Mouse (Mus musculus) C2C12 (cell line): ENCODE results near the gene Unc45b. TPM values are rescaled to one million over a fixed set of nuclear protein-coding genes. Genes with fewer than 3 reads are reported as not detected.

Experiments
- H3K27me3 ChIP-seq: one replicate; pipeline ENCODE4 v1.6.1; 2011; ENCODE audit not compliant: control insufficient read depth, insufficient read depth, insufficient read length
- H3K36me3 ChIP-seq: one replicate; pipeline ENCODE4 v1.6.1; 2011; ENCODE audit not compliant: control insufficient read depth, insufficient read depth
- H3K4me3 ChIP-seq: one replicate; pipeline ENCODE4 v1.5.1; 2011; ENCODE audit warnings: mild to moderate bottlenecking, control low read depth; ENCODE audit not compliant: poor library complexity, insufficient read depth, severe bottlenecking
- H3K79me2 ChIP-seq: one replicate; pipeline ENCODE4 v1.6.1; 2011; ENCODE audit not compliant: control insufficient read depth, insufficient read depth
- H3K79me3 ChIP-seq: one replicate; pipeline ENCODE4 v1.6.1; 2011; ENCODE audit warnings: low read depth, control low read depth
- H3ac ChIP-seq: one replicate; pipeline ENCODE3; 2011; ENCODE audit warnings: low read depth; ENCODE audit not compliant: control insufficient read depth, insufficient read length
- CEBPB ChIP-seq: IDR thresholded peaks from one replicate; pipeline ENCODE4 v1.6.1; 2011; ENCODE audit warnings: low read depth, mild to moderate bottlenecking, control low read depth, moderate library complexity
- CTCF ChIP-seq: IDR thresholded peaks from one replicate; pipeline ENCODE4 v1.5.1; 2011; ENCODE audit not compliant: control insufficient read depth, insufficient read depth, insufficient read length
- FOSL1 ChIP-seq: IDR thresholded peaks from one replicate; pipeline ENCODE4 v1.8.0; 2011; ENCODE audit warnings: mild to moderate bottlenecking, low read length; ENCODE audit not compliant: poor library complexity, insufficient read depth, severe bottlenecking
- MAX ChIP-seq: IDR thresholded peaks from one replicate; pipeline ENCODE4 v1.6.1; 2011; ENCODE audit warnings: mild to moderate bottlenecking, control low read depth
- MYOD1 ChIP-seq: IDR thresholded peaks from one replicate; pipeline ENCODE4 v1.6.1; 2011; ENCODE audit warnings: low read depth; ENCODE audit not compliant: control insufficient read depth, insufficient read length
- MYOG ChIP-seq: IDR thresholded peaks from one replicate; pipeline ENCODE4 v1.6.1; 2011; ENCODE audit not compliant: control insufficient read depth, insufficient read length; ENCODE audit errors: extremely low read depth
- USF1 ChIP-seq: IDR thresholded peaks from one replicate; pipeline ENCODE4 v1.6.1; 2011; ENCODE audit warnings: low read depth, mild to moderate bottlenecking, control low read depth, moderate library complexity
- long read RNA-seq, 2 experiments: library from polyadenylated mRNA; unstranded; transcript quantifications; one replicate each; pipeline ENCODE4 v2.0.0; 2019 to 2020
- polyA plus RNA-seq: library from polyadenylated mRNA; unstranded; fragments of >200 nt; fragmentation: generic; extraction: Trizol; gene quantifications from one replicate; pipeline ENCODE4 v1.2.1, GENCODE M21; 2012; ENCODE audit warnings: missing spikeins

Gene Unc45b
- polyA plus RNA-seq = 0.15 TPM
- long read RNA-seq, experiment 1, partial matches to known transcripts = 0 of 3 reads
- long read RNA-seq, experiment 1, other reads (novel, unspliced or antisense) = 1 of 3 reads
- long read RNA-seq, experiment 2 = 0 reads

DNA sequence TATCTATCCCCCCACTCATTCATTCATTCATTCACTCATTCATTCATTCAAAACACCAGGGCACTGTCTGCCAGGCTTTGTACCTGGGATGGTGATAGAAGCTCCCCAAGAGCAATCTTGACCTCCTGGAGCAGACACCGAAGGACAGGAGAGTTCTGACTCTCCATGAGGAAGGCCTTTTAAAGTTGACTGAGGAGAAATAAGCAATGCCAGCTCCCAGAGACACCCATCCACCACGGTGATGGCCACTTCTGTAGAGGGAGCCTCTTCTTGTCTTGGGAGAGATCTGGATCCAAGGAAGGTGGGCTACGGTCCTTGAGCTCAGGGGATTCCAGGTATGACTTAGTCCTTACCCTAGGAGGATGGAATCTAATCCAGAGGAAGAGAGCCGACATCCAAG is at the start of gene Unc45b:
Gene Unc45b (plus strand): TSS at position 301 of the 400 bp plus-strand sequence.
- Histone ChIP-seq H3K4me3 (no peak within 1 kb of the TSS), H3K36me3 (peaks cover 14% of the 10 kb centered on the region), H3K79me2 (peaks cover 16% of the 10 kb centered on the region), H3K79me3 (peaks cover 7% of the 10 kb centered on the region), H3K27me3 (peaks cover 4% of the 10 kb centered on the region), H3ac (no peak within 1 kb of the TSS)
- no peak for TF ChIP-seq MYOG
- no peak for TF ChIP-seq USF1
- no peak for TF ChIP-seq FOSL1
- no peak for TF ChIP-seq MAX
- no peak for TF ChIP-seq CEBPB
- no peak for TF ChIP-seq MYOD1
- TF ChIP-seq CTCF = no peak

- Histone ChIP-seq H3K27me3 (no peaks in the 10 kb centered on the region), H3K79me3 (no peaks in the 10 kb centered on the region), H3K4me3 (no peak overlapping the region), H3K36me3 (no peaks in the 10 kb centered on the region), H3ac (no peak overlapping the region), H3K79me2 (no peaks in the 10 kb centered on the region)
- no peak for TF ChIP-seq CEBPB
- TF ChIP-seq MAX = no peak
- no peak for TF ChIP-seq USF1
- no peak for TF ChIP-seq MYOD1
- no peak for TF ChIP-seq FOSL1
- no peak for TF ChIP-seq CTCF
- no peak for TF ChIP-seq MYOG
Observed at GRCm38 (mm10) chr11:82860759-82861158, 49.6 kb upstream of the Unc45b start.

DNA sequence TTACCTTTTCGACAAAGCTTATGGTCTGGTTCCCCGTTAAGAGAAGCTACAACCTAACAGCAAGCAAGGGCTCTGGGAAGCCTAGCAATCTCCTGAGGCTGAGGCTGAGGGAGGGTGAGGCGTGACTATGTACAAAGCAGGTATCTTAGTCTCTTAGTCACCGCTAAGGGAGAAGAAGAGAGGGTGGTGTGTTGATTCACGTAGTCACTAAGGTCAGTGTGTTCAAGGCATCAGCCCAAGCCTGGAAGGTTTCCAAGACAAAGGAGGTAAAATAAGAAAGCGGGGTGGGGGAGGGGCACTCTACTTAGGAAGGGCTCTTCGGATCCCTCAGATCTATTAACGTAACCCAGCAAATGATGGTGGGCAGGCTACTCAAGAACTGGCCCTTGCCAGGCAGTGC is 48.8 kb upstream of the Unc45b start:
- no peaks in the 10 kb centered on the region for H3K27me3 ChIP-seq
- H3K4me3 ChIP-seq = no peak overlapping the region
- no peak overlapping the region for H3ac ChIP-seq
- no peaks in the 10 kb centered on the region for H3K36me3 ChIP-seq
- TF ChIP-seq CTCF (no peak), CEBPB (no peak), FOSL1 (no peak), MYOG (no peak), MAX (no peak), MYOD1 (no peak), USF1 (no peak)
- no peaks in the 10 kb centered on the region for H3K79me3 ChIP-seq
- no peaks in the 10 kb centered on the region for H3K79me2 ChIP-seq

DNA sequence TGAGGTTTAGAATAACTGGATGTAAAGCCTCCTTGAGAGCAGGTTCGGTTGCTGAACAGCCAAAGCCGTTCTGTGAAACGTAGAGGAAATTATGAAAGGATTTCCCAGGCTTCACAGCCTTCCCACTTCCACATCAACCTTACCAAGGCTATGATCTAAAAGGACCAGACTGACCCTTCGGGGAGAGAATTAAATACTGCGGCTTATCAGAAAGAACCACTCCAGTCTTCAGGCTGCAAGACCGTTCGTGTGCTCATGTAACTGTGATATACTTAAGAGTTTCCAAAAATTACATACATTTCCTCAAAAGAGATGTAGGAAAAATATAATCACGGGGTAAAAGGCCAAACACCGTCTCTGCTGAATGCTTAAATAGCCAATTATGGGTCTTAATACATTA is 47.7 kb upstream of the Unc45b start:
- Histone ChIP-seq H3K4me3 (no peak overlapping the region), H3K36me3 (no peaks in the 10 kb centered on the region), H3ac (no peak overlapping the region), H3K79me3 (no peaks in the 10 kb centered on the region), H3K27me3 (no peaks in the 10 kb centered on the region), H3K79me2 (no peaks in the 10 kb centered on the region)
- TF ChIP-seq CEBPB (no peak), MYOG (no peak), MAX (no peak), MYOD1 (no peak), CTCF (no peak), USF1 (no peak), FOSL1 (no peak)

GRCm38 (mm10) chr11:82863059-82863458 is 47.3 kb upstream of the Unc45b start:
- Histone ChIP-seq H3ac (no peak overlapping the region), H3K27me3 (no peaks in the 10 kb centered on the region), H3K79me3 (no peaks in the 10 kb centered on the region), H3K36me3 (no peaks in the 10 kb centered on the region), H3K4me3 (no peak overlapping the region), H3K79me2 (no peaks in the 10 kb centered on the region)
- TF ChIP-seq USF1 = no peak
- no peak for TF ChIP-seq MYOD1
- no peak for TF ChIP-seq FOSL1
- TF ChIP-seq CEBPB = no peak
- TF ChIP-seq MAX = no peak
- TF ChIP-seq CTCF = no peak
- no peak for TF ChIP-seq MYOG

DNA sequence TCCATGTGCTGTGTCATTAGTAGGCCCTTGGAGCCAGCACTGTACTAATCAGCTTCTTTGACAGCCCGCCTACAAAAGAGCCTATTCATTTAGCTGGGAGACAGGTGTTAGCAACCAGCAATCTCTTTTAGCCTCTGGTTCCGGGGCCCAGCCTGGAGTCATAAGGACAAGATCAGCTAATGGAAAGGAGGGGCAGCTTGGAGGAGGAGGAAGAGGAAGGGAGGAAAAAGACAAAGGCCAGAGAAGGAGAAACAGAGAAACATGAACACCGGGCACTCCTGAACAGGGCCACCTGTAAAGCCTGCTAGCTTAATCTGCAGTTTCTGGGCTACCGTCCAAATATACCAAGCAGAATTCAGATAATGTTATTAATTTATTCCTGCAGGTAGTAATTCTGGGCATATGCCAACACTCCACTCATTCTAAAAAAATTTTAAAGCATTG is 46.8 kb upstream of the Unc45b start:
- Histone ChIP-seq H3ac (no peak overlapping the region), H3K4me3 (no peak overlapping the region), H3K36me3 (no peaks in the 10 kb centered on the region), H3K79me2 (no peaks in the 10 kb centered on the region), H3K79me3 (no peaks in the 10 kb centered on the region), H3K27me3 (no peaks in the 10 kb centered on the region)
- TF ChIP-seq CEBPB = no peak
- no peak for TF ChIP-seq MYOD1
- TF ChIP-seq MAX = no peak
- no peak for TF ChIP-seq MYOG
- no peak for TF ChIP-seq USF1
- TF ChIP-seq FOSL1 = no peak
- TF ChIP-seq CTCF = no peak
